Mouse (Mus musculus) v-Abl transformed pro-B cells (cell line): ENCODE data around the gene Wdcp.
"Not testable (repeated sequence)": the region's sequence is repeated elsewhere in the genome, so short reads cannot be mapped to it uniquely, and the experiment has no call there.

Source experiments
- in situ Hi-C, 2 experiments: fragments of 400-800 bp; cut with MboI; formaldehyde crosslinking; loops; one replicate each; pipeline ENCODE4 v1.15.1; 2025; ENCODE audit not compliant: unreplicated experiment in 2 of 2

The Wdcp gene

DNA sequence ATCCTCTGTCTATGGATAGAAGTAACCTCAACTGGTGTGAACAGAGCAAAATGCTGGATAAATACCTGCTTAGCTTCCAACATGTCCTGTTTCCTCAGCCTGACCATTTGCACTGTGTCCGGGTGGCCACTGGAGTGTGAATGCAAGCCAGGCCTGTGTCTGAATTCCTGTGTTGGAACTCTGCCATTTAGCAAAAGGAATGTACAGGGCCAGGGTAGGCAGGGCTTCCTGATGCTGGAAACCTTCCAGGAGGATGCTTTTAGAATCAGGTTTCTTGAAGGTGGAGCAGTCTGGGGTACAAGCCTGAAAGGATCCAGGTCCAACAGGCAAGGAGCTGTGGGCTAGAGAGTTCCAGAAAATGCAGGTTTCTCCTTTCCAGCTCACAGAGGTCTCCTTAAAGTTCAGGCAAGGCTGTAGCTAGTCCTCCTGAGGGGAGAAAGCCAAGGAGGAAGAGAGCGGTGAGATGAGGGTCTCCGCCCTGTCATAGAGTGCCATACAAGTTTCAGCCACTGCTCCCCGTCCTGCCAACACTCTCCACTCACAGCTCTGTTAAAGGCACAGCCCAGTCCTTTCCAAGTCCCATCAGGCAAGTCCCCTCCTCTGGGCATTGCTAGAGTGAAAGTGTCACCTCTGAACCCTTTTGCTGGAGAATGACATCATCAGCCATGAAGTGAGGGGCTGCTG is 20.7 kb downstream of the Wdcp start:
- in situ Hi-C loops, result no loop called here

GRCm38 (mm10) chr12:4864338-4864690 is 21.2 kb downstream of the Wdcp start:
- in situ Hi-C loops, result no loop called here

GRCm38 (mm10) chr12:4868924-4869323 is 25.8 kb downstream of the Wdcp start:
- in situ Hi-C loops, result no loop called here

GRCm38 (mm10) chr12:4871260-4871659 is 28.2 kb downstream of the Wdcp start:
- in situ Hi-C loops, result no loop called here

GRCm38 (mm10) chr12:4872273-4872672 is 29.2 kb downstream of the Wdcp start:
- in situ Hi-C loops, result no loop called here

- in situ Hi-C loops, result no loop called here
These were observed 29.9 kb downstream of the Wdcp start for GRCm38 (mm10) chr12:4872983-4873477.

GRCm38 (mm10) chr12:4873531-4873930 is 30.4 kb downstream of the Wdcp start:
- in situ Hi-C loops, result no loop called here

DNA sequence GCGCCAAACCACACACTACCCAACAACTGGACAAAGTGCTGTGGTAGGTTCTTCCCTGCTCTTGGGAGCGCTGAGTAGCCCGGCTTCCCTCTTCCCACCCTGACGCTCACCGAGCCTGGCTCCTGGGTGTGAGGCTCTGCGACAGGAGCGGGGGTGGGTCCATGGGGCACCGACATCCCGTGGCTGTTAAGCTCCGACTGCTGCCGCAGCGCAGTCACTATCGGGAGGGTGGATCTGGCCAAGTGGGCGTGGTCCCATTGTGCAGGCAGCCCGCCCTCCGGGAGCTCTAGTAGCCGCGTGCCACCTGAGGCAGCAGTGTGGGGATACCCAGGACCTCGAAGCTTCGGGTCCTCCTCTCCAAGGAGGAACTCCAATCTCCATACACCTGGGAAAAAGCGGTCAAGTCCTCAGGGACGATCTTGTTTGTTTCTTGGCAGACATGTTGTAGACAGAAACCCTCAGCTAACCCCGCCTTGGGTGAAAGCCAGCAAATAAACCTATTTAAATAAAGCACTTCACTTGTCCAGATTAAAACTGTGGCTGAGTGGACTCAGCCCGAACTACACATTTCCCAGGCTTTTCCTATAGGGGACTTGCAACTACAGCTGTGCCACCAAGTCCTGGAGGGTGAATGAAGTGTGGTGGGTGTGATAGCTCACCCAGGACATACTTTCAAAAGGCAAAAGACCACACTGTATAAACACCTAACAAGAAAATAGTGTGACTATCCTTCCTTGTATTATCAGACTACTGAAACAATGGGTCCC is 31.2 kb downstream of the Wdcp start, which contains the start of gene Mfsd2b:
TSS of gene Mfsd2b (minus strand) at position 199 of the 767 bp plus-strand sequence.
- in situ Hi-C loops, result no loop called here

DNA sequence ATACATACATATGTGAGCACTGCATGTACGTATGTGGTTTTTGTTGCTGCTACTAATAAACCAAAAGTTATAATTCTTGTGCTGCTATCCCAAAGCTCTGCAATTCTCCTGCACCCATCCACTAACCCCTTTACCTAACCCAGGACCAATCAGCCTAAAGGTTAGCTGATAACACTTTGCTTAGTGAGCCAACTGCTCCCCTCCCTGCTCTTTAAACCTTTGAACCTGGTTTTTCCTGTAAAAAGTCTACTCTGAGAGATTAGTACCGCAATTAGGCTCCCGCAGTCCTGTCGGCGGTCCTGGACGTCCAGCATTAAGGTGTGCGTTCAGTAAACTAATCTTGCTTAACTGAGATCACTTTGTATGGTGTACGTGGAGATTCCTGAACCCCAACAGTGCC is 32.5 kb downstream of the Wdcp start:
- in situ Hi-C loops, result no loop called here

- in situ Hi-C loops, result no loop called here
These were observed 35.2 kb downstream of the Wdcp start for GRCm38 (mm10) chr12:4878296-4878783.

DNA sequence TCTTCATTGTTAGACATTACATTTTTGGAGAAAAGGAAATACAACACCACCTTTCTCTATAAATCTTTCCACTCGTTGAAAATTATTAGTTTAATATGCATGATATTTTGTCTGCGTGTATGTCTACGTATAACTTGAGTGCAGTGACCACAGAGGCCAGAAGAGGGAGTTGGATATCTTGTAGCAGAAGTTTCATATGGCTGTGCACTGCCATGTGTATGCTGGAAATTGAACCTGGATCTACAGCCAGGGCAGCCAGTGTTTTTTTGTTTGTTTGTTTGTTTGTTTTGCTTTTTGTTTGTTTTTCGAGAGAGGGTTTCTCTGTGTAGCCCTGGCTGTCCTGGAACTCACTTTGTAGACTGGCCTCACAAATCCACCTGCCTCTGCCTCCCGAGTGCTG is 35.9 kb downstream of the Wdcp start:
- in situ Hi-C loops, result no loop called here

DNA sequence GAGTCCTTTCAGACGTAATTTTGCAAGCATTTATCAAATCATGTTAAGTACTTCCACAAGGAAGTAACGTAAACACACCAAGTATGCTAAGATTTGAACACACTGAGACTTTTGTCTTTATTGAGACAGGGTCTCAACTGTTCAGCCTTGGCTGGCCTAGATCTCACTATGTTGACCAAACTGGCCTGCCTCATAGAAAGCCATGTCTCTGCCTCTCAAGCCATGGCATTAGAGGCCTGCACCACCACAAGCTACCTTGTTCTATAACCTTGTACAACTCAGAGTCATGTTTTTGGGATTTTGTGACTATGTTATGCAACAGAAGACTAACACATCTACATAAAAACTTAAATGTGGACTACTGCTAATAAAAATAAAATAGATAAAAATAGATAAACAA is 39.0 kb downstream of the Wdcp start:
- in situ Hi-C loops, result no loop called here

GRCm38 (mm10) chr12:4885062-4885461 is 42.0 kb downstream of the Wdcp start:
- in situ Hi-C loops, result no loop called here

DNA sequence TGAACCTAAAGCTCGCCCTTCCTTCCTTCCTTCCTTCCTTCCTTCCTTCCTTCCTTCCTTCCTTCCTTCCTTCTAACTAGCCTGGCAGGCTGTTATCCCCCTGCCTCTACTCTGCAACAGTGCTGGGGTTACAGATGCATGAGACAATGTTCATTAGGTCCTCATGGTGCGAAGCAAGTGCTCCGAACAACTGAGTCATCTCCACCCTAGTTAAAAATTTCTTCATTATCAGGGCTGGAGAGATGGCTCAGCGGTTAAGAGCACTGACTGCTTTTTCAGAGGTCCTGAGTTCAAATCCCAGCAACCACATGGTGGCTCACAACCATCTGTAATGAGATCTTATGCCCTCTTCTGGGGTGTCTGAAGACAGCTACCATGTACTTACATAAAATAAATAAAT is 43.5 kb downstream of the Wdcp start:
- in situ Hi-C loops, result not testable (repeated sequence)

GRCm38 (mm10) chr12:4888739-4889138 is 45.6 kb downstream of the Wdcp start:
- in situ Hi-C loops, result no loop called here

DNA sequence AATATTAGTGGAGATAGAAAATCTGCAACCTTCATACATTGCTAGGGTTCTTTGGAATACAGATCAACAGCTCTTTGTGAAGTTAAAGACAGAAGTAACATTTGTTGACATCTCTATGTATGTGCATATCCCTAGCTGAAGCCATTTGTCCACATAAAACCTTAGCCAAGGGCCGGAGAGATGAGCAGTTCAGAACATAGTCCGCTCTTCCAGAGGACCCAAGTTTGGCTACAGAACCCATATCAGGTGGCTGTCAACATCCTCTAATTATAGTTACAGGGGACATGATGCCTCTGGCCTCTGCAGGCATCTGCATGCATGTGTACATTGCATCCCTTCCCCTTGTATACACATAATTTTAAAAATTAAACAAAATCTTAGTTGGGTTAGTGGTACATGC is 46.1 kb downstream of the Wdcp start:
- in situ Hi-C loops, result no loop called here

- in situ Hi-C loops, result no loop called here
These were observed 46.8 kb downstream of the Wdcp start for GRCm38 (mm10) chr12:4889891-4890290.

GRCm38 (mm10) chr12:4898024-4898423 is 54.9 kb downstream of the Wdcp start:
- in situ Hi-C loops, result no loop called here

DNA sequence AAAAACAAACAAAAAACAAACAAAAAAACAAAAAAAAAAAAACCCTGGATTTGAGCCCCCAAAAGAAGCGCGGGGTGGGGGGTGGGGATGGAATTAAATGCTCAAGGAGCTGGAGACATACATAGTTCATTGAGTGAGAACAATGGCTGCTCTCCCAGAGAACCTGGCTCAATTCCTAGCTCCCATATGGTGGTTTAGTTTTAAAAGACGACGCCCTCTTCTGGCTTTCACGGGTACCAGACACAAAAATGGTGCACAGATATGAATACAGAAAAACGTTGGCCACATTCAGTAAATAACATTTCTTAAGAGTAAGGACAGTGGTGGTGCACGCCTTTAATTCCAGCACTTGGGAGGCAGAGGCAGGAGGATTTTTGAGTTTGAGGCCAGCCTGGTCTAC is 62.8 kb downstream of the Wdcp start:
- in situ Hi-C loops, result loop anchor here in 1 of 2 experiments (10.0 kb wide), 1 partner anchor 1331 kb away; the partner anchor contains the start of gene Dtnb

DNA sequence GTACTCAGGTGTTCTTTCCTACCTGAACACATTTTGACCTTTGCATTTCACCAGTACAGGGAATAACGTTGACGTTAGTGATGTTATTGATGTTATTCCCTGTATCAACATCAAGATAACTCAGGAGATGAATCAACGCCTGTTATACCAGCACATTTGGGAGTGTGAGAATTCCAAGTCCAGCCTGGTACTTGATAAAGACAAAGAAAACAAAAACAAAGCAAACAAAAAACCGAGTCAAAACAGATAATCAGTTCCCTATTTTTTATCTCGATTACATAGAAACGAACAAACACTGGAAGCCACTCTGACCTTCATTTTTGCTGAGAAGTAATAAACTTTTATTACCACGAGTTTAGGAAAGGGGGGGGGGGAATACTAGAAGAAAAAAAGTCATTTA is 63.4 kb downstream of the Wdcp start:
- in situ Hi-C loops, result loop anchor here in 1 of 2 experiments (10.0 kb wide), 1 partner anchor 1332 kb away; the partner anchor contains the start of gene Dtnb
